Mouse (Mus musculus) effector memory CD4-positive, alpha-beta T cell, adult 5 months (primary cell): ENCODE measurements around the gene Alg10b. TPM values are rescaled to one million over a fixed set of nuclear protein-coding genes. Genes with fewer than 3 reads are reported as not detected.

Experiments
- polyA plus RNA-seq: library from polyadenylated mRNA; unstranded; fragments of 100-300 nt; shearing (Covaris generic); gene quantifications from one replicate; pipeline ENCODE4 v1.2.1, GENCODE M21; 2017

Gene Alg10b
- 2.2 TPM for polyA plus RNA-seq

DNA sequence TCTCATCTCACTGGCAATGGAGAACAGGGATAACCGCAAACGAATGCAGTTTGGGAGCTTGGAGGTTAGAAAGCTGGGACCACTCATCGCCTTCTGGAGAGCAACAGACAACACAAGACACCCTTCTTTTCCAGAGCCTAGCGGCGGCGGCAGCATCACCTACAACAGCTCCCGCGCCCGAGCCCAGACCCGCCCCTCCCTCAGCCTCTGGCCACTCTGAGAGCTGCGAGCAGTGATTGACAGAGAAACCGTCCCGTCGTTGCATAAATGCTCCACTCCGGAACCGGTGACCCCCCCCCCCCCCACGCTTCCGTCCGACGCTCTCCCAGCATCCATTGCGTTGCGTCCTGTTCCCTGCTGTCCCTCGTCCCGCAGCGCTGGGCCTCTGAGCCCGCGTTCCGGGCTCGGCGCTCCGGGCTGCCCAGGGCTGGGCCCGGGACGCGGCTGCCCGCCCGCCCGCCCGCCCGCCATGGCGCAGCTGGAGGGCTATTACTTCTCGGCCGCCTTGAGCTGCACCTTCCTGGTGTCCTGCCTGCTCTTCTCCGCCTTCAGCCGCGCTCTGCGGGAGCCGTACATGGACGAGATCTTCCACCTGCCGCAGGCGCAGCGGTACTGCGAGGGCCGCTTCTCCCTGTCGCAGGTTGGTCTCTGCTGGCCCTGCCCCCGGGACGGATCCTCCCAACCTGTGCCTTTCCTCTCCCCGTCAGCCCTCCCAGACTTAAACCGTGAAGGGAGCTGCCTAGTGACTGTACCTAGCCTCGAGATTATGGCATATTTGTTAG is at the start of gene Alg10b:
Gene Alg10b, plus strand, starts transcription at position 343 of the 782 bp plus-strand sequence.

